Mouse (Mus musculus) bone marrow, adult 2 months (tissue): Measurements from ENCODE around the gene Gm28308.

Experiments
- CTCF ChIP-seq: fragments of 200-500 bp; IDR thresholded peaks from 2 replicates; pipeline ENCODE4 v1.5.1; 2011; ENCODE audit warnings: low read length, control low read depth; ENCODE audit not compliant: control insufficient read depth, insufficient read depth
- POLR2A ChIP-seq: fragments of 200-500 bp; IDR thresholded peaks from 2 replicates; pipeline ENCODE4 v1.6.1; 2011; ENCODE audit warnings: low read depth, mild to moderate bottlenecking, control low read depth, low read length, borderline replicate concordance; ENCODE audit not compliant: control insufficient read depth

DNA sequence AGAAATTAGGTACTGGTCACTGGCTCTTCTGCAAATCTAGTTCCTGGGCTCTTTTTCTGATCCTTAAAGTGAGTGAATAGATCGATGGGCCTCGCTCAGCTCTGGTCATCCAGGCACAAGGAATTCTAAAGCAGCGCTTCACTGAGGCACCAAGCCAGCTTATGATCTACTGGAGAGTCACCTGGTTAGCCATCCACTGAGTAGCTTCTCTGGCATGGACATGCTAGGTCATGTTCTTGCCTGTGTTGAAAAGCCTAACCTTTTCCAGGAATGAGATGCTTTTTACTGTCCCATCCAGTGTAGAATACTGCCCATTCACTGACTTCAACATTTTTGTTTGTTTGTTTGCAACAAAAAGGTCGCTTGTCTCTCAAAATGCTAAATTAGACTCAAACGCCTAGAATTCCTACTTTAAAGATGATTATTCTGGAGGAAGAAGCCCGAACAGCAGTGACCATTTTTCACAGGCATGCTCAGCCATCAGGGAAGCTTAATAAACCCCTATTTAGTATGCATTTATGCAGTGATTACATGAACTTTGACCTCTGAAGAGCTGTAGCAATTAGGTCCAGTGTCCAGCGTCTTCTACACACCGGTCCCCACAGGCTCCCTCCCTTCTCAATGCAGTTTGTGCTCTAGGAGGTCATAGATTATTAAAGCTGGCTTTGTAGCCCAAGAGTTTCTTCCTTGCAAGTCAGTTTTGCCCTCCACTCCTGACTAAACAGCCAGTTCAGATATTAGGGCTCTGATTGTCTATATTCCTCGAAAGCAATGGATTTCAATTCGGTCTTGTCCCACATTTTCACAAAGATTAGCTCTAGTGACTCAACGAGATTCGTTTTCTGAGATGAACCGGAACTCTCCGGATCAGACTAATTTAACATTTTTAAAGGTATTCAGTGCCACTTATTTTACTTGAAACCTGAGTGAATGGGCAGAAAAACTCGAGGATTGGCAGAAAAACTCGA is 60.6 kb downstream of the Gm28308 start:
- no peak for TF ChIP-seq CTCF
- no peak for TF ChIP-seq POLR2A
